Mouse (Mus musculus) heart, embryonic 11.5 days (tissue): ENCODE measurements at regions not wholly inside any gene's neighbourhood (a gene's known extent, or its start where the extent isn't known, plus 50 kb on each side); places are given as distances from the start of the nearest gene placed in this dataset.

ENCODE experiments used
- ATAC-seq: fragments of 200-750 bp; cut with Nextera tagmentation; replicated peaks from 2 replicates; pipeline ENCODE4 v1.8.0; 2017; ENCODE audit warnings: moderate library complexity; ENCODE audit not compliant: insufficient number of reproducible peaks, low FRiP score, low TSS enrichment
- H3K27ac ChIP-seq: fragments of 300-500 bp; sonication (generic); 2 replicates; pipeline ENCODE4 v1.5.1; 2014; ENCODE audit warnings: mild to moderate bottlenecking, low read depth, low read length
- H3K27me3 ChIP-seq: fragments of 300-500 bp; sonication (generic); 2 replicates; pipeline ENCODE4 v1.6.1; 2014; ENCODE audit warnings: mild to moderate bottlenecking, low read length, mixed read lengths; ENCODE audit not compliant: control insufficient read depth, insufficient read depth
- H3K36me3 ChIP-seq: fragments of 300-500 bp; sonication (generic); 2 replicates; pipeline ENCODE4 v1.6.1; 2014; ENCODE audit warnings: mild to moderate bottlenecking, low read length, moderate library complexity, mixed read lengths; ENCODE audit not compliant: control insufficient read depth, insufficient read depth
- H3K4me1 ChIP-seq: fragments of 300-500 bp; sonication (generic); 2 replicates; pipeline ENCODE4 v1.6.1; 2014; ENCODE audit warnings: low read length; ENCODE audit not compliant: control insufficient read depth, insufficient read depth
- H3K4me2 ChIP-seq: fragments of 300-500 bp; sonication (generic); 2 replicates; pipeline ENCODE4 v1.6.1; 2014; ENCODE audit warnings: mild to moderate bottlenecking, moderate library complexity
- H3K4me3 ChIP-seq: fragments of 300-500 bp; sonication (generic); 2 replicates; pipeline ENCODE4 v1.5.1; 2014; ENCODE audit warnings: low read depth, low read length
- H3K9ac ChIP-seq: fragments of 300-500 bp; sonication (generic); 2 replicates; pipeline ENCODE4 v1.6.1; 2014; ENCODE audit warnings: mild to moderate bottlenecking, low read depth, low read length, moderate library complexity
- H3K9me3 ChIP-seq: fragments of 300-500 bp; sonication (generic); replicated peaks from 2 replicates; pipeline ENCODE4 v1.6.1; 2016; ENCODE audit warnings: low read length; ENCODE audit not compliant: control insufficient read depth
- WGBS: fragments of 180-500 bp; shearing (Covaris S2); extraction: QIAGEN DNeasy Blood & Tissue Kit; methylation state at CpG from one replicate; pipeline ENCODE4 v1.1.7; 2014; ENCODE audit not compliant: insufficient replicate concordance; 5-methylcytosine and 5-hydroxymethylcytosine counted together

GRCm38 (mm10) chr14:14541705-14542104 is 140.6 kb downstream of the Olfr721-ps1 start:
- Histone ChIP-seq H3K4me2 (no peak overlapping the region), H3K4me3 (no peak overlapping the region), H3K4me1 (no peaks in the 10 kb centered on the region), H3K36me3 (no peaks in the 10 kb centered on the region), H3K9me3 (no peaks in the 10 kb centered on the region), H3K27me3 (no peaks in the 10 kb centered on the region), H3K27ac (no peak overlapping the region), H3K9ac (no peak overlapping the region)
- WGBS: 52% methylated on average over 3 of the region's 3 CpGs
- ATAC-seq: no peak

GRCm38 (mm10) chr14:14544236-14544635 is 143.1 kb downstream of the Olfr721-ps1 start:
- WGBS: 79% methylated on average over 7 of the region's 7 CpGs
- Histone ChIP-seq H3K4me3 (no peak overlapping the region), H3K27me3 (no peaks in the 10 kb centered on the region), H3K4me1 (no peaks in the 10 kb centered on the region), H3K4me2 (no peak overlapping the region), H3K9me3 (no peaks in the 10 kb centered on the region), H3K36me3 (no peaks in the 10 kb centered on the region), H3K9ac (no peak overlapping the region), H3K27ac (no peak overlapping the region)
- ATAC-seq: no peak

- H3K36me3 ChIP-seq: no peaks in the 10 kb centered on the region
- 69% methylated on average over 2 of the region's 2 CpGs for WGBS
These were observed 149.9 kb upstream of the Slc4a7 start for GRCm38 (mm10) chr14:14552201-14552600.

GRCm38 (mm10) chr14:14574851-14575250 is 127.2 kb upstream of the Slc4a7 start:
- H3K4me1 ChIP-seq: no peaks in the 10 kb centered on the region
- no peak overlapping the region for H3K4me2 ChIP-seq
- no peaks in the 10 kb centered on the region for H3K9me3 ChIP-seq
- H3K4me3 ChIP-seq: no peak overlapping the region
- H3K27ac ChIP-seq: no peak overlapping the region
- H3K27me3 ChIP-seq: no peaks in the 10 kb centered on the region
- no peak for ATAC-seq
- H3K9ac ChIP-seq: no peak overlapping the region
- WGBS: 60% methylated on average over 4 of the region's 4 CpGs
- H3K36me3 ChIP-seq: no peaks in the 10 kb centered on the region

More at GRCm38 (mm10) chr14:14552201-14552600, 149.9 kb upstream of the Slc4a7 start:
- Histone ChIP-seq H3K27me3 (no peaks in the 10 kb centered on the region), H3K4me3 (no peak overlapping the region), H3K9me3 (no peaks in the 10 kb centered on the region), H3K9ac (no peak overlapping the region), H3K27ac (no peak overlapping the region), H3K4me1 (no peaks in the 10 kb centered on the region), H3K4me2 (no peak overlapping the region)
- ATAC-seq: no peak

GRCm38 (mm10) chr14:14591939-14592338 is 110.1 kb upstream of the Slc4a7 start:
- no peaks in the 10 kb centered on the region for H3K9me3 ChIP-seq
- WGBS: 48% methylated on average over 2 of the region's 2 CpGs
- no peaks in the 10 kb centered on the region for H3K27me3 ChIP-seq
- no peak overlapping the region for H3K27ac ChIP-seq
- H3K9ac ChIP-seq: no peak overlapping the region
- H3K36me3 ChIP-seq: no peaks in the 10 kb centered on the region
- no peak overlapping the region for H3K4me2 ChIP-seq
- ATAC-seq: no peak
- no peaks in the 10 kb centered on the region for H3K4me1 ChIP-seq
- H3K4me3 ChIP-seq: no peak overlapping the region

GRCm38 (mm10) chr14:14594753-14595152 is 107.3 kb upstream of the Slc4a7 start:
- Histone ChIP-seq H3K9ac (no peak overlapping the region), H3K9me3 (no peaks in the 10 kb centered on the region), H3K36me3 (no peaks in the 10 kb centered on the region), H3K4me2 (no peak overlapping the region), H3K4me1 (no peaks in the 10 kb centered on the region), H3K27me3 (no peaks in the 10 kb centered on the region), H3K4me3 (no peak overlapping the region), H3K27ac (no peak overlapping the region)
- 84% methylated on average over 6 of the region's 6 CpGs for WGBS
- ATAC-seq: no peak

- H3K4me3 ChIP-seq: no peak overlapping the region
- H3K4me1 ChIP-seq: no peaks in the 10 kb centered on the region
- ATAC-seq: no peak
- H3K27me3 ChIP-seq: no peaks in the 10 kb centered on the region
- no peak overlapping the region for H3K9ac ChIP-seq
- no peak overlapping the region for H3K4me2 ChIP-seq
- H3K27ac ChIP-seq: no peak overlapping the region
- H3K9me3 ChIP-seq: no peaks in the 10 kb centered on the region
- no peaks in the 10 kb centered on the region for H3K36me3 ChIP-seq
- WGBS: 73% methylated on average over 3 of the region's 3 CpGs
These were observed 105.8 kb upstream of the Slc4a7 start for GRCm38 (mm10) chr14:14596057-14596809.

GRCm38 (mm10) chr14:14599586-14599985 is 102.5 kb upstream of the Slc4a7 start:
- Histone ChIP-seq H3K4me3 (no peak overlapping the region), H3K9me3 (no peaks in the 10 kb centered on the region), H3K36me3 (no peaks in the 10 kb centered on the region), H3K27ac (no peak overlapping the region), H3K9ac (no peak overlapping the region), H3K27me3 (no peaks in the 10 kb centered on the region), H3K4me2 (no peak overlapping the region), H3K4me1 (no peaks in the 10 kb centered on the region)
- ATAC-seq: no peak
- WGBS: 69% methylated on average over 2 of the region's 2 CpGs

GRCm38 (mm10) chr14:14599990-14600389 is 102.1 kb upstream of the Slc4a7 start:
- Histone ChIP-seq H3K27ac (no peak overlapping the region), H3K4me1 (no peaks in the 10 kb centered on the region), H3K9ac (no peak overlapping the region), H3K36me3 (no peaks in the 10 kb centered on the region), H3K27me3 (no peaks in the 10 kb centered on the region), H3K4me2 (no peak overlapping the region), H3K4me3 (no peak overlapping the region), H3K9me3 (no peaks in the 10 kb centered on the region)
- WGBS: 76% methylated on average over 6 of the region's 6 CpGs
- no peak for ATAC-seq
